Mouse (Mus musculus) bone marrow macrophage, adult 2 months (primary cell): ENCODE measurements around the gene Camk1d.
"Not testable (repeated sequence)": the region's sequence is repeated elsewhere in the genome, so short reads cannot be mapped to it uniquely, and the experiment has no call there.

Experiments
- CTCF ChIP-seq: IDR thresholded peaks from 2 replicates; pipeline ENCODE4 v1.5.1; 2012; ENCODE audit warnings: low read depth, mild to moderate bottlenecking, low read length, moderate library complexity
- POLR2A ChIP-seq: IDR thresholded peaks from 2 replicates; pipeline ENCODE4 v1.6.1; 2012; ENCODE audit warnings: mild to moderate bottlenecking, low read depth, low read length, borderline replicate concordance

- not testable (repeated sequence) for TF ChIP-seq POLR2A, CTCF
These were observed 113.1 kb downstream of the Camk1d start for GRCm38 (mm10) chr2:5601243-5601642.
